In the genomic region with DNA sequence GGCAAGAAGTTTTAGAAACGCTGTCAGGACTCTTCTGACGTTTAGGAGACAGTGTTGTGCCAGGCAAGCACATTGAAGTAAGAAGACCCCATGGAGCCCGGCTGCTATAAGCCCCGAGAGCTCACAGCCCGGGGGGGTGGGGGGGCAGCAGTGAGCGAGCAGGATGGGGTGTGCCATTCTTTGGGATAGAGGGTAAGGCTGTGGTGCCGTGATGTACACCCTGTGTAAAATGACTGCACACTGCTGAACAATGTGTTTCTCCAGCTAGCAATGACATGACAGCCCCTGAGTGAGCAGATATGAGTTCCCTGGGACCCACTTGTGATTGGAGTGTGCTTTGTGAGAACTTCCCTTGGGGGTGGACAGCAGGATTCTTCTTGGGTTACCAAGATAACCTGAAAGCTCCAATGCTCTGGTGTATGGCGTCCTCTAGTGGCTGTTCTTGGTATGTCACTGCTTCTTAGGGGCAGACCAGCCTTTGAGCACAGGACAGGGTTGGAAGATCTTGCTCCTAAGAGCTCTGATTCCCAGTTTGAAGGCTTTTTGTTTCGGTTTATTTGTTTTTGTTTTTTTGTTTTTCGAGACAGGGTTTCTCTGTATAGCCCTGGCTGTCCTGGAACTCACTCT, we compare ENCODE assay signal across 9 mouse cellular contexts. TPM values are rescaled to one million over a fixed set of nuclear protein-coding genes. Genes with fewer than 3 reads are reported as not detected.
A peak's percentile ranks its signal among the peaks of the same experiment; 100 is the strongest.
DNase-seq lines count a peak whose midpoint lies in the region; ATAC-seq and TF ChIP-seq lines count a peak whose summit lies in the region.
"Had no signal": no experiment of that assay in that cellular context is flagged by ENCODE, and none has a peak within 500 bp of the region (broad histone marks: within the 10 kb centered on the region; RNA-seq: fewer than 3 reads in every experiment).

No protein-coding gene starts in this region.

- peaks cover 17% of the 10 kb centered on the region for H3K36me3 ChIP-seq in forebrain, postnatal 0 days (ENCODE audit: insufficient read depth)
- H3K36me3 ChIP-seq in hindbrain, embryonic 12.5 days, result peaks cover 27% of the 10 kb centered on the region

- peak; percentile 88 for DNase-seq in MN1 (ENCODE audit: low spot score)
- DNase-seq in c-Kit-positive CD71-negative TER-119-negative erythroid progenitor cells, embryonic 14.5 days (ENCODE audit: low read depth), result peak; percentile 90
- DNase-seq in forebrain, postnatal 0 days, result peak; percentile 90
- DNase-seq in layer of hippocampus, postnatal 14 days (ENCODE audit: low spot score in 2 of 2), result peak; percentile 84
- peak; percentile 70 for DNase-seq in right cerebral cortex, postnatal 25 days

- H3K9ac ChIP-seq in forebrain, postnatal 0 days, result no peak overlapping the region
- H3K9ac ChIP-seq in hindbrain, embryonic 12.5 days, result peak overlapping the region; percentile 15; the same call in 1 of the 2 replicates
- H3K9ac ChIP-seq: limb, embryonic 15.5 days had no signal

- H3K27ac ChIP-seq in forebrain, postnatal 0 days (ENCODE audit: low read depth, low read length), result no peak overlapping the region
- H3K27ac ChIP-seq in hindbrain, embryonic 12.5 days, result no peak overlapping the region
- H3K27ac ChIP-seq: limb, embryonic 15.5 days had no signal

- no peaks in the 10 kb centered on the region for H3K9me3 ChIP-seq in forebrain, postnatal 0 days (ENCODE audit: low read length)
- H3K9me3 ChIP-seq in hindbrain, embryonic 12.5 days (replicated peaks), result no peaks in the 10 kb centered on the region
- H3K9me3 ChIP-seq: limb, embryonic 15.5 days had no signal

- TF ChIP-seq CTCF in forebrain, postnatal 0 days (IDR thresholded peaks at IDR 0.05; ENCODE audit: low read depth), result peak; percentile 99

- H3K4me2 ChIP-seq in forebrain, postnatal 0 days (ENCODE audit: low read depth), result no peak overlapping the region
- H3K4me2 ChIP-seq in hindbrain, embryonic 12.5 days (replicated peaks), result no peak overlapping the region
- H3K4me2 ChIP-seq: limb, embryonic 15.5 days had no signal

- peak; percentile 67 for ATAC-seq in forebrain, postnatal 0 days
- no peak for ATAC-seq in hindbrain, embryonic 12.5 days (ENCODE audit: low FRiP score)
- peak; percentile 56 for ATAC-seq in megakaryocyte-erythroid progenitor cell, adult 5-6 weeks (replicated peaks; ENCODE audit: low FRiP score, low TSS enrichment, poor library complexity, severe bottlenecking)
- ATAC-seq in erythroid progenitor cell, adult 5-6 weeks (replicated peaks; ENCODE audit: low FRiP score, poor library complexity, severe bottlenecking), result no peak

- no peaks in the 10 kb centered on the region for H3K4me1 ChIP-seq in forebrain, postnatal 0 days (ENCODE audit: insufficient read depth)
- H3K4me1 ChIP-seq in hindbrain, embryonic 12.5 days, result peaks cover 6% of the 10 kb centered on the region; the same call in 1 of the 2 replicates

- H3K27me3 ChIP-seq in forebrain, postnatal 0 days (ENCODE audit: insufficient read depth, low read length), result no peaks in the 10 kb centered on the region
- no peaks in the 10 kb centered on the region for H3K27me3 ChIP-seq in hindbrain, embryonic 12.5 days
- H3K27me3 ChIP-seq: limb, embryonic 15.5 days had no signal

- H3K4me3 ChIP-seq in forebrain, postnatal 0 days (ENCODE audit: low read depth, low read length), result no peak overlapping the region
- H3K4me3 ChIP-seq in hindbrain, embryonic 12.5 days, result no peak overlapping the region
- H3K4me3 ChIP-seq: limb, embryonic 15.5 days had no signal

- 37% methylated on average over 10 of the region's 10 CpGs for WGBS in forebrain, postnatal 0 days
- 48% methylated on average over 10 of the region's 10 CpGs for WGBS in hindbrain, embryonic 12.5 days

RNA-seq across cellular contexts. Expression of a gene that starts 25.0 kb away (rescaled TPM):
- total RNA-seq in forebrain, postnatal 0 days (2014; rRNA removed), result 98.6 and 105 TPM in 2 replicates
- 126 and 134 TPM in 2 replicates for polyA plus RNA-seq in forebrain, postnatal 0 days (2015; fragmentation: Nextera tagmentation; extraction: Ambion mirVana)
- 79.0 and 87.1 TPM in 2 replicates for polyA plus RNA-seq in hindbrain, embryonic 12.5 days (2016; fragmentation: Nextera tagmentation; extraction: Ambion mirVana)
- 10 to 100 TPM; 57.9 to 58.9 TPM for total RNA-seq in layer of hippocampus, postnatal 14 days (2021)
- 1.5 and 5.5 TPM in 2 replicates for total RNA-seq in megakaryocyte-erythroid progenitor cell, adult 5-6 weeks (2014; fragmentation: Nextera tagmentation)
- 1.7 and 5.9 TPM in 2 replicates for total RNA-seq in megakaryocyte-erythroid progenitor cell, adult 5-6 weeks (2017)
- 0.42 TPM in 1 of 2 replicates, not detected in the other for total RNA-seq in erythroid progenitor cell, adult 5-6 weeks (2015; ENCODE audit: low replicate concordance)
- 0.39 TPM in 1 of 2 replicates, not detected in the other for total RNA-seq in erythroid progenitor cell, adult 5-6 weeks (2017; ENCODE audit: low replicate concordance)

RNA-seq across cellular contexts. Expression of a gene that starts 43.2 kb away (rescaled TPM):
- 367 and 451 TPM in 2 replicates for total RNA-seq in forebrain, postnatal 0 days (2014; rRNA removed)
- polyA plus RNA-seq in forebrain, postnatal 0 days (2015; fragmentation: Nextera tagmentation; extraction: Ambion mirVana), result 142 and 179 TPM in 2 replicates
- polyA plus RNA-seq in hindbrain, embryonic 12.5 days (2016; fragmentation: Nextera tagmentation; extraction: Ambion mirVana), result 135 and 138 TPM in 2 replicates
- 100 to 1,000 TPM; 832 to 838 TPM for total RNA-seq in layer of hippocampus, postnatal 14 days (2021)
- total RNA-seq in megakaryocyte-erythroid progenitor cell, adult 5-6 weeks (2014; fragmentation: Nextera tagmentation), result 30.8 and 31.2 TPM in 2 replicates
- 23.3 and 30.4 TPM in 2 replicates for total RNA-seq in megakaryocyte-erythroid progenitor cell, adult 5-6 weeks (2017)
- total RNA-seq in erythroid progenitor cell, adult 5-6 weeks (2015; ENCODE audit: low replicate concordance), result 0.72 and 0.84 TPM in 2 replicates
- total RNA-seq in erythroid progenitor cell, adult 5-6 weeks (2017; ENCODE audit: low replicate concordance), result 0.64 and 0.83 TPM in 2 replicates

RNA-seq across cellular contexts. Expression of a gene that starts 58.0 kb away (rescaled TPM):
- 44.2 and 62.5 TPM in 2 replicates for total RNA-seq in forebrain, postnatal 0 days (2014; rRNA removed)
- 38.9 and 46.9 TPM in 2 replicates for polyA plus RNA-seq in forebrain, postnatal 0 days (2015; fragmentation: Nextera tagmentation; extraction: Ambion mirVana)
- 46.7 and 46.8 TPM in 2 replicates for polyA plus RNA-seq in hindbrain, embryonic 12.5 days (2016; fragmentation: Nextera tagmentation; extraction: Ambion mirVana)
- total RNA-seq in layer of hippocampus, postnatal 14 days (2021), result 10 to 100 TPM; 24.0 to 26.9 TPM
- total RNA-seq in megakaryocyte-erythroid progenitor cell, adult 5-6 weeks (2014; fragmentation: Nextera tagmentation), result 26.0 and 32.6 TPM in 2 replicates
- total RNA-seq in megakaryocyte-erythroid progenitor cell, adult 5-6 weeks (2017), result 62.6 and 135 TPM in 2 replicates
- 4.7 and 6.7 TPM in 2 replicates for total RNA-seq in erythroid progenitor cell, adult 5-6 weeks (2015; ENCODE audit: low replicate concordance)
- 5.0 and 18.5 TPM in 2 replicates for total RNA-seq in erythroid progenitor cell, adult 5-6 weeks (2017; ENCODE audit: low replicate concordance)

RNA-seq across cellular contexts. Expression of a gene that starts 58.0 kb away (rescaled TPM):
- 3.6 and 6.5 TPM in 2 replicates for total RNA-seq in forebrain, postnatal 0 days (2014; rRNA removed)
- polyA plus RNA-seq in forebrain, postnatal 0 days (2015; fragmentation: Nextera tagmentation; extraction: Ambion mirVana), result 4.8 and 6.4 TPM in 2 replicates
- 12.1 and 13.8 TPM in 2 replicates for polyA plus RNA-seq in hindbrain, embryonic 12.5 days (2016; fragmentation: Nextera tagmentation; extraction: Ambion mirVana)
- 1 to 10 TPM; 8.4 to 8.7 TPM for total RNA-seq in layer of hippocampus, postnatal 14 days (2021)
- 2.8 and 13.3 TPM in 2 replicates for total RNA-seq in megakaryocyte-erythroid progenitor cell, adult 5-6 weeks (2014; fragmentation: Nextera tagmentation)
- total RNA-seq in megakaryocyte-erythroid progenitor cell, adult 5-6 weeks (2017), result 2.2 and 8.0 TPM in 2 replicates
- total RNA-seq in erythroid progenitor cell, adult 5-6 weeks (2015; ENCODE audit: low replicate concordance), result 1.1 TPM in 1 of 2 replicates, not detected in the other
- total RNA-seq in erythroid progenitor cell, adult 5-6 weeks (2017; ENCODE audit: low replicate concordance), result 0.64 and 0.83 TPM in 2 replicates

Comparison
In these comparisons a context has a peak if more than half of its experiments do, and no peak if none do; other contexts are left out.
1. ATAC-seq: peak in forebrain, postnatal 0 days (single experiment) and megakaryocyte-erythroid progenitor cell, adult 5-6 weeks (single experiment); none in hindbrain, embryonic 12.5 days (single experiment) and erythroid progenitor cell, adult 5-6 weeks (single experiment).
2. RNA of a gene that starts 25.0 kb away (total RNA-seq): 98.6 to 105 TPM in forebrain, postnatal 0 days and 57.9 to 58.9 TPM in layer of hippocampus, postnatal 14 days; 1.5 to 5.9 TPM in megakaryocyte-erythroid progenitor cell, adult 5-6 weeks and 0.39 to 0.42 TPM in erythroid progenitor cell, adult 5-6 weeks; every median in the first group is over 4 times any median in the second.
3. RNA of a gene that starts 43.2 kb away (total RNA-seq): 832 to 838 TPM in layer of hippocampus, postnatal 14 days, 367 to 451 TPM in forebrain, postnatal 0 days and 23.3 to 31.2 TPM in megakaryocyte-erythroid progenitor cell, adult 5-6 weeks; 0.64 to 0.84 TPM in erythroid progenitor cell, adult 5-6 weeks; every median in the first group is over 10 times any median in the second.
4. Peak in every context shown above with its lines, with median percentiles within 50 percentile points of each other: DNase-seq.